8 mouse cellular contexts compared by ENCODE assay signal in genomic region chr2:6352541-6352971, GRCm38 (mm10). TPM values are rescaled to one million over a fixed set of nuclear protein-coding genes. Genes with fewer than 3 reads are reported as not detected.
DNase-seq lines count a peak whose midpoint lies in the region; ATAC-seq and TF ChIP-seq lines count a peak whose summit lies in the region.

No protein-coding gene starts in this region.

- no peak for TF ChIP-seq EP300 in liver, postnatal 0 days (IDR thresholded peaks at IDR 0.05; ENCODE audit: low read depth)

- intact Hi-C loops in gastrocnemius, adult 2 months (cut with DNase I) = no loop called here

- WGBS in bone marrow, adult 2 months = 11% methylated on average over 14 of the region's 14 CpGs
- WGBS in hindbrain, embryonic 13.5 days = 55% methylated on average over 14 of the region's 14 CpGs
- WGBS in liver, postnatal 0 days (ENCODE audit: insufficient replicate concordance) = 40% methylated on average over 14 of the region's 14 CpGs

- no peaks in the 10 kb centered on the region for H3K9me3 ChIP-seq in hindbrain, embryonic 13.5 days
- no peaks in the 10 kb centered on the region for H3K9me3 ChIP-seq in liver, postnatal 0 days (ENCODE audit: low read length)

- H3K4me3 ChIP-seq in gastrocnemius, adult 2 months = peak overlapping the region; percentile 53
- H3K4me3 ChIP-seq in bone marrow, adult 2 months (replicated peaks; ENCODE audit: control insufficient read depth, low read depth, low read length) = peak overlapping the region; percentile 54
- H3K4me3 ChIP-seq in hindbrain, embryonic 13.5 days = no peak overlapping the region
- H3K4me3 ChIP-seq in liver, postnatal 0 days (ENCODE audit: low read depth, low read length) = 0 out of 2 replicates have a peak overlapping the region, but pooled peaks have one; percentile 15

- peak; percentile 46 for DNase-seq in gastrocnemius, adult 2 months
- no peak for DNase-seq in gastrocnemius, adult 18-20 months (ENCODE audit: low spot score)
- DNase-seq in liver, postnatal 0 days = no peak
- peak; percentile 22 for DNase-seq in skeletal muscle tissue, adult 2 months (ENCODE audit: low read depth, low spot score)
- DNase-seq in layer of hippocampus, adult 9-11 months = no peak
- no peak for DNase-seq in cerebellum, postnatal 10 days

- H3K27me3 ChIP-seq in hindbrain, embryonic 13.5 days = no peaks in the 10 kb centered on the region
- no peaks in the 10 kb centered on the region for H3K27me3 ChIP-seq in liver, postnatal 0 days (ENCODE audit: insufficient read depth, low read length)

- H3K36me3 ChIP-seq in hindbrain, embryonic 13.5 days = 0 out of 2 replicates have a peak, but pooled peaks cover 3% of the 10 kb centered on the region
- no peaks in the 10 kb centered on the region for H3K36me3 ChIP-seq in liver, postnatal 0 days (replicated peaks; ENCODE audit: insufficient read depth, low read length)

- no peak overlapping the region for H3K27ac ChIP-seq in gastrocnemius, adult 2 months
- no peak overlapping the region for H3K27ac ChIP-seq in bone marrow, adult 2 months (ENCODE audit: control insufficient read depth, insufficient read depth, low read depth, low read length, poor library complexity)
- H3K27ac ChIP-seq in hindbrain, embryonic 13.5 days = peak overlapping the region; percentile 40; the same call in 1 of the 2 replicates
- H3K27ac ChIP-seq in liver, postnatal 0 days (ENCODE audit: low read depth) = no peak overlapping the region

- TF ChIP-seq CTCF in gastrocnemius, adult 2 months (IDR thresholded peaks at IDR 0.05) = no peak
- no peak for TF ChIP-seq CTCF in bone marrow, adult 2 months (IDR thresholded peaks at IDR 0.05; ENCODE audit: control insufficient read depth, insufficient read depth, low read length)
- TF ChIP-seq CTCF in liver, postnatal 0 days (IDR thresholded peaks at IDR 0.05; ENCODE audit: low read depth) = no peak

- no peak for TF ChIP-seq POLR2A in bone marrow, adult 2 months (IDR thresholded peaks at IDR 0.05; ENCODE audit: borderline replicate concordance, control insufficient read depth, low read depth, low read length)

- peaks cover 4% of the 10 kb centered on the region for H3K4me1 ChIP-seq in bone marrow, adult 2 months (ENCODE audit: control insufficient read depth, insufficient read depth, low read length)
- H3K4me1 ChIP-seq in hindbrain, embryonic 13.5 days (replicated peaks) = peaks cover 31% of the 10 kb centered on the region
- peaks cover 17% of the 10 kb centered on the region for H3K4me1 ChIP-seq in liver, postnatal 0 days (ENCODE audit: insufficient read depth)

- H3K9ac ChIP-seq in hindbrain, embryonic 13.5 days = peak overlapping the region; percentile 53; the same call in 1 of the 2 replicates
- peak overlapping the region; percentile 36; the same call in 1 of the 2 replicates for H3K9ac ChIP-seq in liver, postnatal 0 days (replicated peaks)

- ATAC-seq in hindbrain, embryonic 13.5 days (ENCODE audit: low FRiP score) = no peak
- ATAC-seq in liver, postnatal 0 days = no peak

- H3K4me2 ChIP-seq in hindbrain, embryonic 13.5 days = peak overlapping the region; percentile 21; the same call in 1 of the 2 replicates
- peak overlapping the region; percentile 48 for H3K4me2 ChIP-seq in liver, postnatal 0 days (ENCODE audit: low read depth, low read length)

RNA-seq across cellular contexts. Expression of gene Usp6nl, which starts 30.1 kb away (rescaled TPM):
- total RNA-seq in gastrocnemius, adult 2 months (2021) = 1 to 10 TPM; 2.6 to 4.0 TPM
- total RNA-seq in gastrocnemius, adult 18-20 months (2021) = 1 to 10 TPM; 2.5 to 4.7 TPM
- 6.9 and 8.8 TPM in 2 replicates for polyA plus RNA-seq in bone marrow, adult 2 months (2011; ENCODE audit: insufficient read depth, insufficient read length, low replicate concordance, missing spikeins)
- polyA plus RNA-seq in hindbrain, embryonic 13.5 days (2015; fragmentation: Nextera tagmentation; extraction: Ambion mirVana) = 6.2 and 7.2 TPM in 2 replicates
- 4.6 and 5.1 TPM in 2 replicates for polyA plus RNA-seq in liver, postnatal 0 days (2015; fragmentation: Nextera tagmentation; extraction: Ambion mirVana)

Comparison
In these comparisons a context has a peak if more than half of its experiments do, and no peak if none do; other contexts are left out.
1. DNase-seq: peak in gastrocnemius, adult 2 months (single experiment) and skeletal muscle tissue, adult 2 months (single experiment); none in gastrocnemius, adult 18-20 months (single experiment), liver, postnatal 0 days (single experiment), layer of hippocampus, adult 9-11 months (single experiment) and cerebellum, postnatal 10 days (0 of 2).